ENCODE assay signal across 26 mouse cellular contexts in genomic region chr12:30076316-30076715, GRCm38 (mm10). TPM values are rescaled to one million over a fixed set of nuclear protein-coding genes. Genes with fewer than 3 reads are reported as not detected.
DNase-seq lines count a peak whose midpoint lies in the region; ATAC-seq and TF ChIP-seq lines count a peak whose summit lies in the region.
"Had no signal": no experiment of that assay in that cellular context is flagged by ENCODE, and none has a peak within 500 bp of the region (broad histone marks: within the 10 kb centered on the region; RNA-seq: fewer than 3 reads in every experiment).

No protein-coding gene starts in this region.

- H3K9ac ChIP-seq in heart, embryonic 12.5 days: no peak overlapping the region
- H3K9ac ChIP-seq in lung, embryonic 14.5 days: no peak overlapping the region
- H3K9ac ChIP-seq in lung, postnatal 0 days (replicated peaks; ENCODE audit: low read depth): no peak overlapping the region
- H3K9ac ChIP-seq: hindbrain, embryonic 15.5 days had no signal

- peaks cover 15% of the 10 kb centered on the region for H3K4me1 ChIP-seq in heart, embryonic 12.5 days (replicated peaks)
- no peaks in the 10 kb centered on the region for H3K4me1 ChIP-seq in lung, embryonic 14.5 days (ENCODE audit: insufficient read depth)
- H3K4me1 ChIP-seq in lung, postnatal 0 days (ENCODE audit: insufficient read depth, low read depth, low read length): no peaks in the 10 kb centered on the region
- H3K4me1 ChIP-seq: hindbrain, embryonic 15.5 days; midbrain, embryonic 10.5 days had no signal

- no peak overlapping the region for H3K4me3 ChIP-seq in heart, embryonic 12.5 days
- no peak overlapping the region for H3K4me3 ChIP-seq in lung, embryonic 14.5 days (ENCODE audit: low read depth, low read length)
- no peak overlapping the region for H3K4me3 ChIP-seq in lung, postnatal 0 days (ENCODE audit: low read depth, low read length)
- H3K4me3 ChIP-seq: embryonic facial prominence, embryonic 10.5 days; hindbrain, embryonic 15.5 days; midbrain, embryonic 10.5 days had no signal

- H3K36me3 ChIP-seq in heart, embryonic 12.5 days: no peaks in the 10 kb centered on the region
- H3K36me3 ChIP-seq in lung, embryonic 14.5 days (ENCODE audit: insufficient read depth): no peaks in the 10 kb centered on the region
- H3K36me3 ChIP-seq in lung, postnatal 0 days (ENCODE audit: insufficient read depth, low read length): no peaks in the 10 kb centered on the region
- H3K36me3 ChIP-seq: embryonic facial prominence, embryonic 10.5 days; hindbrain, embryonic 15.5 days; midbrain, embryonic 10.5 days had no signal

- H3K27ac ChIP-seq in heart, embryonic 12.5 days (ENCODE audit: poor library complexity, severe bottlenecking): no peak overlapping the region
- H3K27ac ChIP-seq in lung, embryonic 14.5 days (ENCODE audit: low read depth): no peak overlapping the region
- no peak overlapping the region for H3K27ac ChIP-seq in lung, postnatal 0 days (ENCODE audit: low read length)
- H3K27ac ChIP-seq: embryonic facial prominence, embryonic 10.5 days; hindbrain, embryonic 15.5 days; kidney, postnatal 0 days; macrophage; midbrain, embryonic 10.5 days had no signal

- intact Hi-C loops in heart, postnatal 25 days (cut with DNase I): no loop called here

- no peak overlapping the region for H3K4me2 ChIP-seq in heart, embryonic 12.5 days
- no peak overlapping the region for H3K4me2 ChIP-seq in lung, embryonic 14.5 days
- H3K4me2 ChIP-seq in lung, postnatal 0 days (replicated peaks; ENCODE audit: low read depth, low read length): no peak overlapping the region
- H3K4me2 ChIP-seq: hindbrain, embryonic 15.5 days; liver, embryonic 11.5 days had no signal

- H3K27me3 ChIP-seq in heart, embryonic 12.5 days (replicated peaks): no peaks in the 10 kb centered on the region
- H3K27me3 ChIP-seq in lung, embryonic 14.5 days (ENCODE audit: insufficient read depth, low read length): no peaks in the 10 kb centered on the region
- H3K27me3 ChIP-seq in lung, postnatal 0 days (replicated peaks; ENCODE audit: insufficient read depth, low read length): no peaks in the 10 kb centered on the region
- H3K27me3 ChIP-seq: hindbrain, embryonic 15.5 days had no signal

- TF ChIP-seq EP300 in lung, postnatal 0 days (IDR thresholded peaks at IDR 0.05): no peak

- WGBS in heart, embryonic 12.5 days: 26% methylated on average over 2 of the region's 2 CpGs
- WGBS in lung, embryonic 14.5 days: 46% methylated on average over 2 of the region's 2 CpGs
- WGBS in lung, postnatal 0 days: 31% methylated on average over 2 of the region's 2 CpGs

- 0 out of 2 replicates have a peak, but pooled peaks cover 4% of the 10 kb centered on the region for H3K9me3 ChIP-seq in heart, embryonic 12.5 days (replicated peaks)
- H3K9me3 ChIP-seq in lung, embryonic 14.5 days (ENCODE audit: low read depth, low read length): no peaks in the 10 kb centered on the region
- H3K9me3 ChIP-seq in lung, postnatal 0 days (ENCODE audit: low read length): no peaks in the 10 kb centered on the region
- H3K9me3 ChIP-seq: embryonic facial prominence, embryonic 10.5 days; midbrain, embryonic 10.5 days had no signal

- peak; percentile 39 for DNase-seq in adrenal gland, postnatal 10 days
- no peak for DNase-seq in adrenal gland, postnatal 4 days (ENCODE audit: low spot score in 2 of 2)
- DNase-seq in heart, postnatal 25 days (ENCODE audit: low spot score): no peak
- no peak for DNase-seq in lung, embryonic 14.5 days
- no peak for DNase-seq in lung, postnatal 0 days (ENCODE audit: low spot score)
- DNase-seq in MN1 (ENCODE audit: low spot score): no peak
- no peak for DNase-seq in urinary bladder, postnatal 10 days (ENCODE audit: low spot score)
- DNase-seq: cerebellum, adult 9-10 months; kidney, adult 18-20 months; right cerebral cortex, postnatal 14 days; spleen, adult 18-20 months had no signal

- ATAC-seq in heart, embryonic 12.5 days (ENCODE audit: insufficient number of reproducible peaks, low FRiP score): peak; percentile 68; the same call in 1 of the 2 replicates
- ATAC-seq in lung, embryonic 14.5 days (ENCODE audit: insufficient read depth): peak; percentile 44
- no peak for ATAC-seq in lung, postnatal 0 days
- ATAC-seq: Patski had no signal

- TF ChIP-seq CTCF in lung, embryonic 14.5 days (IDR thresholded peaks at IDR 0.05; ENCODE audit: low read depth): no peak
- no peak for TF ChIP-seq CTCF in lung, postnatal 0 days (IDR thresholded peaks at IDR 0.05)

RNA-seq across cellular contexts. Expression of gene Tpo, which starts 56.1 kb away (rescaled TPM):
- not detected for total RNA-seq in adrenal gland, postnatal 10 days (2021)
- not detected for total RNA-seq in adrenal gland, postnatal 4 days (2021)
- polyA plus RNA-seq in heart, embryonic 12.5 days (2016; fragmentation: Nextera tagmentation; extraction: Ambion mirVana): 0.05 TPM in 1 of 2 replicates, not detected in the other
- total RNA-seq in heart, postnatal 25 days (2021): not detected
- polyA plus RNA-seq in lung, embryonic 14.5 days (2014; fragmentation: Nextera tagmentation; extraction: Ambion mirVana): not detected in 2 replicates
- polyA plus RNA-seq in lung, postnatal 0 days (2015; fragmentation: Nextera tagmentation; extraction: Ambion mirVana): not detected in 2 replicates
- total RNA-seq: common myeloid progenitor, adult 5-6 weeks; gastrocnemius, postnatal 36 days; neutrophil, adult 5-6 weeks had no signal
- polyA plus RNA-seq: embryonic facial prominence, embryonic 10.5 days; forebrain, embryonic 11.5 days; heart, postnatal 0 days; kidney, postnatal 0 days; limb, embryonic 11.5 days; liver, embryonic 11.5 days; macrophage; midbrain, embryonic 10.5 days; Patski; thymus, postnatal 0 days had no signal
